ENCODE assay signal across 13 mouse cellular contexts in the genomic region with DNA sequence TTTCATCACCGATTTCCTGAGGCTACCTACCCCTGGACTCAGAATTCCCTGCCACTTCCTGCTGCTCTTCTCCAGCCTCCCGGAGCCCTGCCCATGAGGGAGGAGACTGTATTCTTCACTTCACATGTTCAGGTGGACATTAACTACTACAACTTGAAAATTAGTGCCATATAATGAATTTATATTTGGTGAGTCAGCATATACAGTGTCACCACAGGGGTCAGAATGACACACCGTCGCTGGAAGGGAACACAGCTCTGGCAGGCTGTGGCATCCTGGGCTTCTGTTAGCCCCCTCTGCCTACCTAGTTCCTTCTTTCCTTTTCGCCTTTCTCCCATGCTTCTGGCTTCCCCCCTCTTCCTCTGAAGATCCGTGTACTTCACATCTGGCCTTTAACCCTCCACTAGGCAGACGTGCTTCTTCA. TPM values are rescaled to one million over a fixed set of nuclear protein-coding genes. Genes with fewer than 3 reads are reported as not detected.
DNase-seq lines count a peak whose midpoint lies in the region; ATAC-seq lines count a peak whose summit lies in the region.
"Had no signal": no experiment of that assay in that cellular context is flagged by ENCODE, and none has a peak within 500 bp of the region (broad histone marks: within the 10 kb centered on the region; RNA-seq: fewer than 3 reads in every experiment).

No protein-coding gene starts in this region.

- H3K9me3 ChIP-seq in heart, embryonic 13.5 days: no peaks in the 10 kb centered on the region
- no peaks in the 10 kb centered on the region for H3K9me3 ChIP-seq in heart, embryonic 11.5 days (replicated peaks; ENCODE audit: control insufficient read depth, low read length)
- no peaks in the 10 kb centered on the region for H3K9me3 ChIP-seq in liver, embryonic 16.5 days (replicated peaks; ENCODE audit: control insufficient read depth, low read length)
- H3K9me3 ChIP-seq in liver, embryonic 11.5 days (ENCODE audit: control insufficient read depth, low read length): no peaks in the 10 kb centered on the region
- H3K9me3 ChIP-seq in stomach, embryonic 16.5 days (replicated peaks; ENCODE audit: control insufficient read depth, low read length): no peaks in the 10 kb centered on the region
- H3K9me3 ChIP-seq: embryonic facial prominence, embryonic 10.5 days; forebrain, embryonic 12.5 days; midbrain, embryonic 10.5 days had no signal

- ATAC-seq in heart, embryonic 13.5 days (ENCODE audit: extremely low read depth, insufficient number of reproducible peaks, low FRiP score, low TSS enrichment): no peak
- ATAC-seq in heart, embryonic 11.5 days (replicated peaks; ENCODE audit: insufficient number of reproducible peaks, low FRiP score, low TSS enrichment): no peak
- ATAC-seq in liver, embryonic 16.5 days (ENCODE audit: low read depth): peak; percentile 19; the same call in 1 of the 2 replicates
- ATAC-seq in liver, embryonic 11.5 days (replicated peaks; ENCODE audit: low FRiP score): no peak
- peak; percentile 56 to 71 for ATAC-seq in hematopoietic stem cell, adult 5-6 weeks (replicated peaks in 1 of 2; ENCODE audit: insufficient read depth in 1 of 2, low FRiP score in 2 of 2, low TSS enrichment in 1 of 2, low read depth in 1 of 2, poor library complexity in 2 of 2, severe bottlenecking in 2 of 2)
- ATAC-seq in stomach, embryonic 16.5 days (ENCODE audit: insufficient read depth, low FRiP score): peak; percentile 26; the same call in 1 of the 2 replicates

- peak overlapping the region; percentile 72 for H3K9ac ChIP-seq in heart, embryonic 13.5 days
- H3K9ac ChIP-seq in heart, embryonic 11.5 days (ENCODE audit: low read depth, low read length): no peak overlapping the region
- H3K9ac ChIP-seq in liver, embryonic 16.5 days (ENCODE audit: low read depth, low read length): no peak overlapping the region
- no peak overlapping the region for H3K9ac ChIP-seq in liver, embryonic 11.5 days (ENCODE audit: low read depth, low read length)
- H3K9ac ChIP-seq in stomach, embryonic 16.5 days (ENCODE audit: low read length): 0 out of 2 replicates have a peak overlapping the region, but pooled peaks have one; percentile 56
- H3K9ac ChIP-seq: forebrain, embryonic 12.5 days had no signal

- WGBS in heart, embryonic 13.5 days: 56% methylated on average over 7 of the region's 7 CpGs
- 72% methylated on average over 7 of the region's 7 CpGs for WGBS in heart, embryonic 11.5 days (ENCODE audit: insufficient replicate concordance)
- WGBS in liver, embryonic 16.5 days (ENCODE audit: insufficient replicate concordance): 41% methylated on average over 7 of the region's 7 CpGs
- WGBS in liver, embryonic 11.5 days: 57% methylated on average over 7 of the region's 7 CpGs
- WGBS in stomach, embryonic 16.5 days: 56% methylated on average over 7 of the region's 7 CpGs

- no peak overlapping the region for H3K4me3 ChIP-seq in heart, embryonic 13.5 days
- no peak overlapping the region for H3K4me3 ChIP-seq in heart, embryonic 11.5 days (ENCODE audit: low read depth, low read length)
- 0 out of 2 replicates have a peak overlapping the region, but pooled peaks have one; percentile 8 for H3K4me3 ChIP-seq in liver, embryonic 16.5 days (ENCODE audit: low read depth, low read length)
- H3K4me3 ChIP-seq in liver, embryonic 11.5 days (ENCODE audit: low read depth, low read length): no peak overlapping the region
- H3K4me3 ChIP-seq in stomach, embryonic 16.5 days (replicated peaks; ENCODE audit: low read length): no peak overlapping the region
- H3K4me3 ChIP-seq: embryonic facial prominence, embryonic 10.5 days; forebrain, embryonic 12.5 days; midbrain, embryonic 10.5 days had no signal

- H3K27me3 ChIP-seq in heart, embryonic 13.5 days (replicated peaks): no peaks in the 10 kb centered on the region
- no peaks in the 10 kb centered on the region for H3K27me3 ChIP-seq in heart, embryonic 11.5 days (ENCODE audit: control insufficient read depth, insufficient read depth, low read length)
- H3K27me3 ChIP-seq in liver, embryonic 16.5 days (ENCODE audit: control insufficient read depth, insufficient read depth, low read depth, low read length): no peaks in the 10 kb centered on the region
- H3K27me3 ChIP-seq in liver, embryonic 11.5 days (replicated peaks; ENCODE audit: control insufficient read depth, insufficient read depth, low read length): no peaks in the 10 kb centered on the region
- H3K27me3 ChIP-seq in stomach, embryonic 16.5 days (ENCODE audit: control insufficient read depth, insufficient read depth, low read length): no peaks in the 10 kb centered on the region
- H3K27me3 ChIP-seq: forebrain, embryonic 12.5 days had no signal

- peak overlapping the region; percentile 47 for H3K4me2 ChIP-seq in heart, embryonic 13.5 days
- H3K4me2 ChIP-seq in heart, embryonic 11.5 days: no peak overlapping the region
- H3K4me2 ChIP-seq in liver, embryonic 16.5 days (ENCODE audit: low read depth, low read length): peak overlapping the region; percentile 24; the same call in 1 of the 2 replicates
- no peak overlapping the region for H3K4me2 ChIP-seq in liver, embryonic 11.5 days
- H3K4me2 ChIP-seq in stomach, embryonic 16.5 days (ENCODE audit: low read depth, low read length): peak overlapping the region; percentile 38; the same call in 1 of the 2 replicates
- H3K4me2 ChIP-seq: forebrain, embryonic 12.5 days had no signal

- DNase-seq in liver, embryonic 11.5 days (ENCODE audit: low spot score): no peak
- DNase-seq in cerebellum, postnatal 36 days: no peak
- DNase-seq in lung, postnatal 14 days: no peak
- DNase-seq: cerebellum, adult 8-10 months; gastrocnemius, postnatal 36 days had no signal

- H3K36me3 ChIP-seq in heart, embryonic 13.5 days: no peaks in the 10 kb centered on the region
- no peaks in the 10 kb centered on the region for H3K36me3 ChIP-seq in heart, embryonic 11.5 days (ENCODE audit: control insufficient read depth, insufficient read depth, low read length)
- no peaks in the 10 kb centered on the region for H3K36me3 ChIP-seq in liver, embryonic 16.5 days (ENCODE audit: control insufficient read depth, insufficient read depth)
- H3K36me3 ChIP-seq in liver, embryonic 11.5 days (ENCODE audit: control insufficient read depth, insufficient read depth, low read length): no peaks in the 10 kb centered on the region
- H3K36me3 ChIP-seq in stomach, embryonic 16.5 days (ENCODE audit: control insufficient read depth, insufficient read depth, low read length): no peaks in the 10 kb centered on the region
- H3K36me3 ChIP-seq: embryonic facial prominence, embryonic 10.5 days; forebrain, embryonic 12.5 days; midbrain, embryonic 10.5 days had no signal

- peak overlapping the region; percentile 84; the same call in 1 of the 2 replicates for H3K27ac ChIP-seq in heart, embryonic 13.5 days (replicated peaks)
- no peak overlapping the region for H3K27ac ChIP-seq in heart, embryonic 11.5 days (ENCODE audit: low read depth, low read length)
- no peak overlapping the region for H3K27ac ChIP-seq in liver, embryonic 16.5 days (ENCODE audit: low read length)
- no peak overlapping the region for H3K27ac ChIP-seq in liver, embryonic 11.5 days (ENCODE audit: low read depth, low read length)
- H3K27ac ChIP-seq in stomach, embryonic 16.5 days (ENCODE audit: low read length): peak overlapping the region; percentile 83; the same call in 1 of the 2 replicates
- H3K27ac ChIP-seq: embryonic facial prominence, embryonic 10.5 days; forebrain, embryonic 12.5 days had no signal

- peaks cover 48% of the 10 kb centered on the region for H3K4me1 ChIP-seq in heart, embryonic 13.5 days
- H3K4me1 ChIP-seq in heart, embryonic 11.5 days (ENCODE audit: control insufficient read depth, insufficient read depth, low read length): peaks cover 22% of the 10 kb centered on the region
- H3K4me1 ChIP-seq in liver, embryonic 16.5 days (ENCODE audit: control insufficient read depth, low read depth, low read length): peaks cover 7% of the 10 kb centered on the region; the same call in 1 of the 2 replicates
- H3K4me1 ChIP-seq in liver, embryonic 11.5 days (replicated peaks; ENCODE audit: control insufficient read depth, insufficient read depth, low read length): no peaks in the 10 kb centered on the region; the same call in 1 of the 2 replicates
- H3K4me1 ChIP-seq in stomach, embryonic 16.5 days (ENCODE audit: control insufficient read depth, insufficient read depth, low read length): peaks cover 18% of the 10 kb centered on the region

RNA-seq across cellular contexts. Expression of gene Zfp622, which starts 50.5 kb away (rescaled TPM):
- 16.4 and 20.9 TPM in 2 replicates for polyA plus RNA-seq in heart, embryonic 13.5 days (2015; fragmentation: Nextera tagmentation; extraction: Ambion mirVana)
- 19.4 and 22.6 TPM in 2 replicates for polyA plus RNA-seq in heart, embryonic 11.5 days (2014; fragmentation: Nextera tagmentation; extraction: Ambion mirVana)
- polyA plus RNA-seq in liver, embryonic 16.5 days (2015; fragmentation: Nextera tagmentation; extraction: Ambion mirVana): 7.3 and 8.2 TPM in 2 replicates
- polyA plus RNA-seq in liver, embryonic 11.5 days (2014; fragmentation: Nextera tagmentation; extraction: Ambion mirVana): 27.9 and 30.3 TPM in 2 replicates
- total RNA-seq in hematopoietic stem cell, adult 5-6 weeks (2017): 126 and 133 TPM in 2 replicates
- polyA plus RNA-seq in stomach, embryonic 16.5 days (2015; fragmentation: Nextera tagmentation; extraction: Ambion mirVana): 17.8 and 20.9 TPM in 2 replicates

Comparison
In these comparisons a context has a peak if more than half of its experiments do, and no peak if none do; other contexts are left out.
1. ATAC-seq: peak in liver, embryonic 16.5 days (single experiment), hematopoietic stem cell, adult 5-6 weeks (2 of 2) and stomach, embryonic 16.5 days (single experiment); none in heart, embryonic 13.5 days (single experiment), heart, embryonic 11.5 days (single experiment) and liver, embryonic 11.5 days (single experiment).
2. H3K27ac ChIP-seq: peak in heart, embryonic 13.5 days (single experiment) and stomach, embryonic 16.5 days (single experiment); none in heart, embryonic 11.5 days (single experiment), liver, embryonic 16.5 days (single experiment) and liver, embryonic 11.5 days (single experiment).
3. H3K4me2 ChIP-seq: peak in heart, embryonic 13.5 days (single experiment), liver, embryonic 16.5 days (single experiment) and stomach, embryonic 16.5 days (single experiment); none in heart, embryonic 11.5 days (single experiment) and liver, embryonic 11.5 days (single experiment).
4. H3K9ac ChIP-seq: peak in heart, embryonic 13.5 days (single experiment) and stomach, embryonic 16.5 days (single experiment); none in heart, embryonic 11.5 days (single experiment), liver, embryonic 16.5 days (single experiment) and liver, embryonic 11.5 days (single experiment).